Mouse (Mus musculus) liver, postnatal 0 days (tissue): Measurements from ENCODE around the gene Ccdc86.

Experiments
- CTCF ChIP-seq: sonication (generic); IDR thresholded peaks from 2 replicates; pipeline ENCODE4 v1.5.1; 2016; ENCODE audit warnings: antibody characterized with exemption, low read depth
- EP300 ChIP-seq: IDR thresholded peaks from 2 replicates; pipeline ENCODE4 v1.6.1; 2016; ENCODE audit warnings: antibody characterized with exemption, low read depth, mild to moderate bottlenecking

DNA sequence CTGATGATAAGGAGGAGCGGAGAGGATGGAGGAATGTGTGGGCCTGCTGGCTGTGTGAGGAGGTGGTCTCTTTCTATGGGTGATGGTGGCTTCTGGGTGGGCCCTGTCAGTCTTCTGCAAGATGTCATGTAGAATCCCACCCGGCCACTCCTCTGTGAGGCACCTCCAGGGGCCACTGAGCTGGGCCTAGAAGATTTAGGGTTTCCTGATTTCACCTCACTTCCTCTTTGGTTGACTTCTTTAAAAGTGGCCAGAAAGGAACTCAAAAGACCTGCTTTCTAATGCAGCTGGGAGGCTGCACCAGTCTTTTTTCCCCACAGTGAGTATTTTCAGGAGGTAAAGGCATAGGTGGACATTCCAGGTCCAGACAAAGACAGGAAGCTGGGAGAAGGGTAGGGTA is 18.4 kb downstream of the Ccdc86 start:
- TF ChIP-seq EP300: no peak
- TF ChIP-seq CTCF: no peak
